Mouse (Mus musculus) left cerebral cortex, postnatal 14 days (tissue): Measurements from ENCODE around the gene Pidd1. TPM values are rescaled to one million over a fixed set of nuclear protein-coding genes. Genes with fewer than 3 reads are reported as not detected.

Experiments
- DNase-seq, 2 experiments: peaks; one replicate each; pipeline ENCODE4 v3.0.0; 2021 to 2022; ENCODE audit warnings: low spot score in 2 of 2, mixed read lengths in 1 of 2
- intact Hi-C: fragments of 180-260 bp; cut with DNase I; formaldehyde crosslinking; loops from one replicate; pipeline ENCODE4 v1.15.1; 2025
- long read RNA-seq, 2 experiments: library from polyadenylated mRNA; stranded (forward); transcript quantifications; one replicate each; pipeline ENCODE4 v2.0.0; 2021
- total RNA-seq, 2 experiments: library from RNA; stranded (reverse); gene quantifications; 2 replicates each; pipeline ENCODE4 v1.2.3; 2021

Gene Pidd1
- total RNA-seq, result 1 to 10 TPM; 1.2 to 2.4 TPM
- long read RNA-seq, experiment 1, partial matches to known transcripts, result 0 of 1 reads
- long read RNA-seq, experiment 1, other reads (novel, unspliced or antisense), result 1 of 1 reads
- long read RNA-seq, experiment 2, partial matches to known transcripts, result 0 of 1 reads
- long read RNA-seq, experiment 2, other reads (novel, unspliced or antisense), result 1 of 1 reads

DNA sequence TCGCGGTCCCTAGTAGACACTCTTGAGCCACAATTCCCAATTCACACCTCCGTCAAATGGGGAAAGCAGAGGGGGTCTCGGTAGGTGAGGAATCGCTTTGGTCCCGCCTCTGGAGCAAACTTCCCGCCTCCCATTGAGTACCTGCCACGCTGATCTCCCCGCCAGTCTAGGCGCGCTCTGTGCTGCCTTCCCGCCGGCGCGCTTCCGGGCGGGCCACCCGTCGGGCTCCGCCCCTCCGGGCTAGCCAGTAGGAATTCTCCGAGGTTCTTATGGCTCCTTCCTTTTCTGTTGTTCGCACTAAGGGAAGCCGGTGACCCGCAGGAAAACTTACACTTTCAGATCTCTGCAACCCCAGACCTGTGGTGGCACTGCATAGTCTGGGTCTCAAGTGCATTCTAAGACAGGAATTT is at the start of gene Pidd1:
TSS of gene Pidd1 (minus strand) at position 198 of the 410 bp plus-strand sequence.
- no peak for DNase-seq

DNA sequence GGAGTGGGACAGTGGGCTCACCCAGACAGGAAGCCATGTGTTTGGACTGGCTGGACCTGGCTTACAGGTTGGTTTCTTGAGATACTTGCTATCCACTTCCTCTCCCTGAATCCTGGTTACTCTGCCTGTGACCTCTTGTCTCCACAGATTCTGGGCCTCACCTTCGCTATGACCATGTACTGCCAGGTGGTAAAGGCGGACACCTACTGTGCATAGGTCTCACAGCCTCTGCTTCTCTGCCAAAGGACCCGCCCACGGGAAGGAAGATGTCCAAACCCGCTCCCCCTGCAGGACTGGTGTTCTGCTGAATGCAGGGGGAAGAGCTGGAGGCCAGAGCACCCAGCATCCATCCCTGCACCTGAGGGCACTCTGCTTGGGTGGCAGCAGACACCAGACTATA is 48.9 kb upstream of the Pidd1 start:
- no peak for DNase-seq
- intact Hi-C loops, result no loop called here

More for the DNA sequence above, at the start of gene Pidd1:
- intact Hi-C loops, result no loop called here

DNA sequence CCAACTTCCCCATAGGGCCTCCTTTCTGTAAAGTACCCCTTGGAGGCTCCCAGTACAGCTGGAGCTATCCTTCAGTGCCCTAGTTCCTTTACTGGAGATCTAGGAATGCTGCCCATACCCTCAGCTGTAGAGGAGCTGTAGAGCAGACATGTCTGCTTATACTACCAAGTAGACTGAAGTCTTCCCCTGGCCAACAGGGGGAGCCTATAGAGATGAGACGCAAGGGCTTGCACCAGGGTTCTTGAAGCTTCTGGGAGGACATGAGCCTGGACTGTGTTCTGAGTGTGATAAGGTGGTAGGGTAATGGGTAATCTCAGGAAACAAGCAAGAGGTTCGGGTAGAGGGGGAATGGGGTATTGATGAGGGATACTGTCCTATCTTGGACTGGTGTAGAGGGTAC is 47.3 kb upstream of the Pidd1 start:
- intact Hi-C loops, result no loop called here
- no peak for DNase-seq

- intact Hi-C loops, result no loop called here
Measured at GRCm38 (mm10) chr7:141487141-141487540, 43.3 kb upstream of the Pidd1 start.

DNA sequence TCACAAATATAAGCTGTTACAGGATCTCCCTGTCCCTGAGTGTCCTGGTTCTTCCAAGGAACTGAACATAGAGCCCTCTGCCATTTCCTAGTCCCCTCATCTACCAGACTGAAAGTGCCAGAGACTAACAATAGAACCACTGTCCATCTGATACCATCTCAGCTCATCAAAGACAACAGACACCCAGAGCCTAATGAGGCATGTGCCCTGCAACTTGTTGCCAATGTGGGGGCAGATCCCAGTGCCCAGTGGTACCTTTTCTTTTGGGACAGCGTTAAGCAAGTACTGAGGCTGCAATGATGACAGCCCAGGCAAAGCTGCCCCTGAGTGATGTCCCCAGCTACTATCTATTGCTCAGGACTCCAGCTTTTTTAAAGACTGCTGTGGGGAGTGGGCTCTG is 42.4 kb upstream of the Pidd1 start:
- intact Hi-C loops, result no loop called here

More at GRCm38 (mm10) chr7:141487141-141487540, 43.3 kb upstream of the Pidd1 start:
- DNase-seq, result no peak

GRCm38 (mm10) chr7:141485606-141486005 is 41.8 kb upstream of the Pidd1 start:
- no peak for DNase-seq
- intact Hi-C loops, result no loop called here

More for the DNA sequence above, 42.4 kb upstream of the Pidd1 start:
- DNase-seq, result no peak

GRCm38 (mm10) chr7:141485186-141485585 is 41.4 kb upstream of the Pidd1 start:
- DNase-seq, result no peak
- intact Hi-C loops, result no loop called here

GRCm38 (mm10) chr7:141484186-141485120 is 40.6 kb upstream of the Pidd1 start:
- DNase-seq, result no peak
- intact Hi-C loops, result loop anchor here (5.0 kb wide), 1 partner anchor 183 kb away; no protein-coding TSS in a partner anchor

- intact Hi-C loops, result loop anchor here (5.0 kb wide), 1 partner anchor 184 kb away; no protein-coding TSS in a partner anchor
- DNase-seq, result no peak
Measured at GRCm38 (mm10) chr7:141483114-141483653, 39.4 kb upstream of the Pidd1 start.

DNA sequence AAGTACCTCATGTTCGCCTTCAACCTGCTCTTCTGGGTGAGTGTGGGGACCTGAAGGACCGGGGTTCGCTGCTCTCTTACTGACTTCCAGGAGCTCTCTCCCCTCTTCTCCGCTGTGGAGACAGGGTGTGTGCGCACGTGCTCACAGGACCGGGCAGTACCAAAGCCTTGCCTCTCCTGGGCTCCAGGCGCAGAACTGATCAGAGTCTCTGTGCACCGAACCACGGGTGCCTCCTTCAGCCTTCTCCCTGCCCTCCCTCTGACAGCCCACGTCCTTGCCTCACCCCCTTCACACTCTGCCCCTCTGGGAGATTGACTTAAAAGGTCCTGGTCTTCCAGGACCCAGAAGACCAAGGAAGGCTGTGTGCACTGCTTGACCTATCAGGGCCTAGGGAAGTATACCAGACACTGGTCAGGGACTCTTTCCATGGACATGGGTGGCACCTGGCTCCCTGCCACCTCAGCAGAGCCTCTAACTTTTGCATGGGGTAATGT is 38.8 kb upstream of the Pidd1 start:
- intact Hi-C loops, result loop anchor here (5.0 kb wide), 1 partner anchor 185 kb away; no protein-coding TSS in a partner anchor
- DNase-seq, result no peak

DNA sequence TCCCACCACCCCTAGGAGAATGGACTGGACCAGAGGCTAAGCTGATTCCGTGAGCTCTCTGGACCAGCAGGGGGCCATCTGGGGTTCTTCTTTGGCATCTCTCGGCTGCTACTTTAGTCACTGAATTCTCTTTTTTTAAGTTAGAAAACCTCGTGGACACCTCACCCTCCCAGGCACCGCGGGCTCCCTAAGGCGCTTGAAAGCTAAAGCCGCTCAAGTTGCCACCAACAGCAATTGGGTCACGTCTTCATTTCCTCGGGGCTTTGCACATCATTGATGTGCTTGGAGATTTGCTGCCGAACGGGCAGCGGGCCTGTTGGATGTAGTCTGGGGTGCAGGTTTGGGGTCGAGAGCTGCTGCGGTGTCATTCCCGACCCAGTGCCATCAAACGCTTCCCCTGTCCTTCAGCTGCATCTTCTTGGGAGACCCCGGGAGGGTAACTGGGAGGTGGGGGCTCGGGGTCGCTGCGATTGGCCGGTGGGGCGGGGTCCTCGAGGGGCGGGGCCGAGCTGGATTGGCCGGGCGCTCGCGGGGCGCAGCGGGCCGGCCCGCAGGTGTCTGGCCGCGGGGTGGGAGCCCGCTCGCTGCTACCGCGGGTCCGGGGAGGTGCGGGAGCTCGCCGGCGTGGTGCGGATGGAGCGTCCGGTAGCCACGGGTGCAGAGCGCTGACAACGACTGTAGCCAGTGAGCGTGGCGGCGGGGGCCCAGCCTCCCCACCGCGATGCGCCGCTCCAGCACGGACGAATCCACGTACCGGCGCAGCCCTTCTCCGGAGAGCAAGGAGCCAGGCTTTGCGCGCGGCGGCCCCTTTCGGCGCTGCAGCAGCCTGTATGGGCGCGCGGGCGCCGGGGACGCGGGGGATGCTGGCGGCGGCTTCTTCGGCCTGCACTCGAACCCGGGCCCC is 37.9 kb upstream of the Pidd1 start:
- DNase-seq, result peak; percentile 54 to 64
- intact Hi-C loops, result loop anchor here (2.0 to 5.0 kb wide), 2 partner anchors 43 to 186 kb away; no protein-coding TSS in a partner anchor

DNA sequence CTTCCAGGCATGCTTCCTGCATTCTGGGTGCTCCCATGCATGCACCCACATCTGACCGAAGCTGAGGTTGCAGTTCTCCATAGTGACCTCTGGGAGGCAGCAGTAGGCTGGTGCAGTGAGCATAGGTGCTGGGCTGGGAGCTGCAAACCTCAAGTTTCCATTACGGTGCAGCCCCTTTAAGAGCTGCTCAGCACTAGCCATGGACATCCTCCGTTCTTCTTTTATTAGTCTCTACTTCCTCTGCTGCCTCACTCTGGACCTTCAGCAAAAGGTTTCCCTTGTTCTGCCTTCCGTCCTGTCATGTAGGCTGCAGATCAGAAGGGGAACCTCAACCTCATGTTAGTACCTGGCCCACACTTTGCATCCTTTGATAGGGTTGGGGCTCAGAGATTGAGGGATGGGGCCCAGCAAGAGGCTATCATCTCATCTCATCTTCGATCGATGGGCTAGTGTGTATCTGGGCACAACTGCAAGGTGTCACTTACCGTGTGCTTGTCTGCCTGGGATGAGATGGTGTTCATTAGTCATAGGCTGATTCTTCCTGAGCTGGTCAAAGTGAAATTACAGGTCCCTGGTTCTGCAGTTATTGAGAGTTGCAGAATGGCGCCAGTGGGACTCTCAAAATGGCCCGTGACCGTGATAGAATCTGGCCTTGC is 37.1 kb upstream of the Pidd1 start:
- DNase-seq, result peak; percentile 76 to 84
- intact Hi-C loops, result loop anchor here (2.0 to 5.0 kb wide), 2 partner anchors 44 to 186 kb away; no protein-coding TSS in a partner anchor

DNA sequence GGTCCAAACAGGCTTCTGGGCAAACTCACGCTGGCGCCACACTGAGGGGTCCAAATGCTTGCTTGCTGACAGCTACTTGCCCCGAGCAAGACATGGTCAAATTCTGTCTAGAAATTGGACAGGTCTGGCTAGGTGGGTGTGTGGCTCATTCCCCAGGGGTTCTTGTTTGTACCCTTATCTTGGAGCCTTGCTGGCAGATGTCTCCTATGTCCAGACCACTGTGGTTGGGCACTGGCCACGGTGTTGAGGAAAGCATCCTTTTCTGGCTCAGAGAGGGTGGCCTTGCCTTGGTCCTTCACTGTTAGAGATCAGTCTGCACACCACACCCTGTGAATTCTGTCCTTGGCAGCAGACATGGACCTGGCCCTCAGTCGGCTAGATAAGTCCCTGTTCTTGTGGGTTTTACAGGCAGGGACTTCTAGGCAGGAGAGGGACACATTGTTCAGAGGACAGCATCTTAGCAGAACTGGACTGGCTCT is 34.5 kb upstream of the Pidd1 start:
- DNase-seq, result no peak
- intact Hi-C loops, result no loop called here

DNA sequence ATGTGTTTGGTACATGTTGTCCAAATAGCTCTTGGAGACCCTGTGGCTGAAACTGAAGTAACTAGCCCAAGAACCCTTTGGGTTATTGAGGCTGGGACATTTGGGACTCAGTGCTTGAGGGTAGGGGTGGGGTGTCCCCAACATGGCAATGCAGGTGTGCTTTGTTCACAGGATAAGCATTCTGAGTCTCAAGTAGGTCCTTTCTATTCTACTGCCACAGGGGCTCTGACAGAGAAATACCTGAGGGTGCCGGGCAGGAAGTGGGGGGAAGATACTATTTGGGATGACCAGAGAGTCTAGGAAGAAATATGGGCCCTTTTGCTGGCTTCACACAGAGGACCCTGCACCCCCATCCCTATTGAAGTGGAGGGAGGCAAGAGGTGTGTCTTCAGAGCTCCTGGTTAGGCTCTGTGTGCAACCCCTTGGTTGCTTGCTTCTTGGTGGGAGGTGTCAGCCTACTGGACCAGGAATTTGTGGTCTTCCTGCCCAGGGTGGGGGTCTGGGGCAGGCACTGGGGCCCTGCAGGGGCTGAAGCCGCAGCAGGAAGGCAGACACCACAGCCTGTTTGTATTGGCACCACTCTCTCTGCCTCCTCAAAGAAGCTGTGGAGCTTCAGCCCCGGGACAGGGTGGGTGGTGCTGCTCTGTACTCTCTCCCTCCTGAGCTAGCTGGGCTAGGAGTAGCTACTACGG is 33.9 kb upstream of the Pidd1 start:
- no peak for DNase-seq
- intact Hi-C loops, result no loop called here

- intact Hi-C loops, result no loop called here
- no peak for DNase-seq
Measured at GRCm38 (mm10) chr7:141476981-141477370, 33.2 kb upstream of the Pidd1 start.

- intact Hi-C loops, result no loop called here
Measured at GRCm38 (mm10) chr7:141476226-141476980, 32.6 kb upstream of the Pidd1 start.

DNA sequence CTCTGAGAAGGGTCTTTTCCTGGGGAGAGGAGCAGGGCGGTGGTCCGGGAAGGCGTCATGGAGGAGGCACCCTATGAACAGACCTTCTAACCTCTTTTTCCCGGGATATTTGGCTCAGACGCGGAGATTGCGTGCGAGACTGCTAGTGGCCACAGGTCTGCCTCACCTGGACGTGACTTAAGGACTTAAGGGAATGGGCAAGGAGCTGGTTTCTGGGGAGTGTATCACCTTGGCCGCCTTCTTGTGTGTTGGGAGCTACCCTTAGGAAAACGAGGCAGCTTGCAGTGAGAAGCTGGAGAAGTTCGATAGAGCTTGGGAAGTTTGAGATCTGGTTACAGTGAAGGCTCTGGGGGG is 32.0 kb upstream of the Pidd1 start:
- no peak for DNase-seq
- intact Hi-C loops, result no loop called here

More at GRCm38 (mm10) chr7:141476226-141476980, 32.6 kb upstream of the Pidd1 start:
- peak; percentile 45 to 78 for DNase-seq
